Mouse (Mus musculus): Measurements from ENCODE around the gene Sema6b. TPM values are rescaled to one million over a fixed set of nuclear protein-coding genes. Genes with fewer than 3 reads are reported as not detected.

Sema6b gene
- polyA plus RNA-seq, 1 experiment from 2014 or later = 4.3 TPM

DNA sequence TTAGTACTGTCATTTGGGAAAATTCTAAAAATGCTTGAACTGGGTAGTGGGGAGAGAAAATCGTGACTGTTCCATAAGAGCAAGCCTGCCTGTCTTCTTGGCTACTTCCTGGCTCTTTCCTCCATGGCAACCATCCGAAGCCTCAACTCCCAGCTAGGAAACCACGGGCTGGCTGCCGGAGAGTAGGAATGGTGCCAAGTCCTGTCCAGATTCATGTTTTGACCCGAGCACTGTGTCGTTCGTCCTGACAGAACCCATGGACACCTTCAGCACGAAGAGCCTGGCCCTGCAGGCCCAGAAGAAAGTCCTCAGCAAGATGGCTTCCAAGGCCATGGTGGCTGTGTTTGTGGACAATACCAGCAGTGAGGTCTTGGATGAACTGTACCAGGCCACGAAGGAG lies 31.3 kb upstream of the Sema6b start:
- Histone ChIP-seq H3K27ac (replicated peaks; ENCODE audit: low read depth, low read length) (no peak overlapping the region), H3K9ac (ENCODE audit: low read depth, low read length) (peak overlapping the region; percentile 37; the same call in 1 of the 2 replicates), H3K36me3 (ENCODE audit: control insufficient read depth, insufficient read depth, low read length) (peaks cover 10% of the 10 kb centered on the region), H3K27me3 (replicated peaks; ENCODE audit: control insufficient read depth, insufficient read depth, low read length) (no peaks in the 10 kb centered on the region), H3K4me1 (ENCODE audit: control insufficient read depth, insufficient read depth, low read length) (peaks cover 2% of the 10 kb centered on the region; the same call in 1 of the 2 replicates), H3K4me2 (ENCODE audit: low read depth, low read length) (no peak overlapping the region), H3K9me3 (ENCODE audit: control insufficient read depth, low read length) (no peaks in the 10 kb centered on the region), H3K4me3 (ENCODE audit: low read depth, low read length) (no peak overlapping the region)
- ATAC-seq (ENCODE audit: low read depth) (no peak), DNase-seq (ENCODE audit: low spot score) (no peak)
- 76% methylated on average over 9 of the region's 9 CpGs for WGBS

DNA sequence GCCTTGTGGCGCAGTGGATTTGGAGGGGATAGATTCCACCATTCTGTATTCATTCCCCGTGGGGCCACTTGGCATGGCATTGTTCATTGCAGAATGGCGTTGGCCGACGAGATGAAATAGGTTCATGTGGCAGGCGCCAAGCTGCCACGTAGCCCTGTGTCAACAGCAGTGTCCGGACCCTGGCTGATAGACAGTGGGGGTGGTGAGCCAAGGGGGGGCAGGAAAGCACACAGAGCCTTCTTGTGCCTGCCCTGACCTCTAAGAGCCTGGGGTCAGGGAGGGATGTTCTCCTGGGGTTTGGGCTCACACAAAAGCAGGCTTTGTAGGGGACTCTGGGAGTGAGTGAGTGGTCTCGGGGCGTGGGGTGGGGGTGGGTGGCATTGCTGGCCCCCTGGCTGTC lies 30.5 kb upstream of the Sema6b start:
- Histone ChIP-seq H3K9me3 (ENCODE audit: control insufficient read depth, low read length) (no peaks in the 10 kb centered on the region), H3K4me2 (ENCODE audit: low read depth, low read length) (no peak overlapping the region), H3K9ac (ENCODE audit: low read depth, low read length) (peak overlapping the region; percentile 37; the same call in 1 of the 2 replicates), H3K4me3 (ENCODE audit: low read depth, low read length) (no peak overlapping the region), H3K4me1 (ENCODE audit: control insufficient read depth, insufficient read depth, low read length) (peaks cover 2% of the 10 kb centered on the region; the same call in 1 of the 2 replicates), H3K27me3 (replicated peaks; ENCODE audit: control insufficient read depth, insufficient read depth, low read length) (no peaks in the 10 kb centered on the region), H3K27ac (replicated peaks; ENCODE audit: low read depth, low read length) (peak overlapping the region; percentile 39; the same call in 1 of the 2 replicates), H3K36me3 (ENCODE audit: control insufficient read depth, insufficient read depth, low read length) (0 out of 2 replicates have a peak, but pooled peaks cover 4% of the 10 kb centered on the region)
- DNase-seq (ENCODE audit: low spot score) (peak; percentile 31), ATAC-seq (ENCODE audit: low read depth) (peak; percentile 13; the same call in 1 of the 2 replicates)
- 30% methylated on average over 8 of the region's 10 CpGs for WGBS

DNA sequence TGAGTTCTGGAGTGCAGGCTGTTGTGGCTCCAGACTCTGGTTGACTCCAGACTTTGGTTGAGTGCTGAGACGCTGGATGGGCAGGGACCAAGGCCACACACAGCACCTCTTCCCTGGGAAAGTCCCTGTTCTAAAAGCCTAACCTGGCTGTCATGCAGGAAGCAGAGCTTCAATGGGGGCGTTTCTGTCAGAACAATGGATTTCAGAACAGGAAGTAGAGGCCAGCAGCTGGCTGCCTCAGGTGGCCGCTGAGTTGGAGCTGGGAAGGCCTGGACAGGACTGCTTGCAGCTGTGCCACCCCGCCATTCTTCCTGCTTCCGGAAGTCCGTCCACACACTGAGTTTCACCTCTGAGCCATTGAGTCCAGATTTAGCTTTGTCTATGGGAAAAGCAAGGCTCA lies 29.7 kb upstream of the Sema6b start:
- peak overlapping the region; percentile 39; the same call in 1 of the 2 replicates for H3K27ac ChIP-seq (replicated peaks; ENCODE audit: low read depth, low read length)
- ATAC-seq (ENCODE audit: low read depth) (no peak), DNase-seq (ENCODE audit: low spot score) (peak; percentile 50)
- H3K4me3 ChIP-seq (ENCODE audit: low read depth, low read length) = no peak overlapping the region
- no peaks in the 10 kb centered on the region for H3K36me3 ChIP-seq (ENCODE audit: control insufficient read depth, insufficient read depth, low read length)
- H3K4me1 ChIP-seq (ENCODE audit: control insufficient read depth, insufficient read depth, low read length) = peaks cover 2% of the 10 kb centered on the region; the same call in 1 of the 2 replicates
- H3K9ac ChIP-seq (ENCODE audit: low read depth, low read length) = peak overlapping the region; percentile 35; the same call in 1 of the 2 replicates
- no peaks in the 10 kb centered on the region for H3K27me3 ChIP-seq (replicated peaks; ENCODE audit: control insufficient read depth, insufficient read depth, low read length)
- WGBS = 48% methylated on average over 6 of the region's 6 CpGs
- H3K4me2 ChIP-seq (ENCODE audit: low read depth, low read length) = no peak overlapping the region
- H3K9me3 ChIP-seq (ENCODE audit: control insufficient read depth, low read length) = no peaks in the 10 kb centered on the region

DNA sequence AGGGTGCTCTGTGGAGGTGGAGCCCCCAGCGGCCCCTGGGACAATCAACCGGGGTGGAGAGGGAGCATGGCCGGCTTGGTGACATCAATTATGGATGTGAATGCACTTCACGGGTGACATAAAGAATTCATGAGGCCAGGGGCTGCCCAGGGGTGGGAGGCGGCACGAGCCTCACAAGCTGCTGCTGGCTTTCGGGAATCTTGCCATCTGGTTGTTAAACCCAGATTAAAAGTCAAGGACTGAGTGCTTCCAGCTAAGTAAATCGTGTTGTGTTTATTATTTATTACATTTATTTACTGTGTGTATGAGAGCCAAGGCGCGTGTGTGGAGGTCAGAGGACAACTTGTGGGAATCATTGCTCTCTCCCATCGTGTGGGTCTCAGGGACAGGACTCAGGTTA lies 25.5 kb upstream of the Sema6b start:
- ATAC-seq (ENCODE audit: low read depth) (no peak), DNase-seq (ENCODE audit: low spot score) (no peak)
- H3K9ac ChIP-seq (ENCODE audit: low read depth, low read length) = no peak overlapping the region
- no peaks in the 10 kb centered on the region; the same call in 1 of the 2 replicates for H3K27me3 ChIP-seq (replicated peaks; ENCODE audit: control insufficient read depth, insufficient read depth, low read length)
- H3K4me1 ChIP-seq (ENCODE audit: control insufficient read depth, insufficient read depth, low read length) = peaks cover 9% of the 10 kb centered on the region; the same call in 1 of the 2 replicates
- H3K9me3 ChIP-seq (ENCODE audit: control insufficient read depth, low read length) = no peaks in the 10 kb centered on the region
- no peaks in the 10 kb centered on the region for H3K36me3 ChIP-seq (ENCODE audit: control insufficient read depth, insufficient read depth, low read length)
- no peak overlapping the region for H3K4me3 ChIP-seq (ENCODE audit: low read depth, low read length)
- H3K27ac ChIP-seq (replicated peaks; ENCODE audit: low read depth, low read length) = no peak overlapping the region
- no peak overlapping the region for H3K4me2 ChIP-seq (ENCODE audit: low read depth, low read length)
- 75% methylated on average over 11 of the region's 11 CpGs for WGBS

DNA sequence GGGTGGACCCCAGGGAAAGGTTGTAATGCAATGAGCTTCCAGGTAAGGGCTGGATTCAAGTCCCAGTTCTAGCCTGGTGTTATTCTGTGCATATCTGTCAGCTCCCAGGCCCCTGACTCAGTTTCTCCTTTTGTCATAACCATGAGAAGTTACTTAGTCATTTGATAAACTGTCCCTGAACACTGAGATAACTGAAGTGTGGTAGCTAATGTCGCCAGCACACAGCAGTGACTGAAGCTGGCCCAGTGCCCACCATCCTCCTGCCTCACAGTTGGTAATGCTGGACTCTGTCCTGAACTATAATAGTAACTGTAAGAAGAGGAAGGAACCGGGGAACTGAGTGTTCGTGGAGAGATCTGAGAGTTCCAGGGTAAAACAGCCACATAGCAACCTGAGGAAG lies 24.4 kb upstream of the Sema6b start:
- no peaks in the 10 kb centered on the region for H3K9me3 ChIP-seq (ENCODE audit: control insufficient read depth, low read length)
- 0 out of 2 replicates have a peak, but pooled peaks cover 6% of the 10 kb centered on the region for H3K4me1 ChIP-seq (ENCODE audit: control insufficient read depth, insufficient read depth, low read length)
- no peak for DNase-seq (ENCODE audit: low spot score)
- no peak overlapping the region for H3K4me2 ChIP-seq (ENCODE audit: low read depth, low read length)
- ATAC-seq (ENCODE audit: low read depth) = no peak
- no peaks in the 10 kb centered on the region; the same call in 1 of the 2 replicates for H3K27me3 ChIP-seq (replicated peaks; ENCODE audit: control insufficient read depth, insufficient read depth, low read length)
- WGBS = 87% methylated on average over 3 of the region's 3 CpGs
- H3K4me3 ChIP-seq (ENCODE audit: low read depth, low read length) = no peak overlapping the region
- H3K9ac ChIP-seq (ENCODE audit: low read depth, low read length) = no peak overlapping the region
- H3K27ac ChIP-seq (replicated peaks; ENCODE audit: low read depth, low read length) = no peak overlapping the region
- H3K36me3 ChIP-seq (ENCODE audit: control insufficient read depth, insufficient read depth, low read length) = no peaks in the 10 kb centered on the region

DNA sequence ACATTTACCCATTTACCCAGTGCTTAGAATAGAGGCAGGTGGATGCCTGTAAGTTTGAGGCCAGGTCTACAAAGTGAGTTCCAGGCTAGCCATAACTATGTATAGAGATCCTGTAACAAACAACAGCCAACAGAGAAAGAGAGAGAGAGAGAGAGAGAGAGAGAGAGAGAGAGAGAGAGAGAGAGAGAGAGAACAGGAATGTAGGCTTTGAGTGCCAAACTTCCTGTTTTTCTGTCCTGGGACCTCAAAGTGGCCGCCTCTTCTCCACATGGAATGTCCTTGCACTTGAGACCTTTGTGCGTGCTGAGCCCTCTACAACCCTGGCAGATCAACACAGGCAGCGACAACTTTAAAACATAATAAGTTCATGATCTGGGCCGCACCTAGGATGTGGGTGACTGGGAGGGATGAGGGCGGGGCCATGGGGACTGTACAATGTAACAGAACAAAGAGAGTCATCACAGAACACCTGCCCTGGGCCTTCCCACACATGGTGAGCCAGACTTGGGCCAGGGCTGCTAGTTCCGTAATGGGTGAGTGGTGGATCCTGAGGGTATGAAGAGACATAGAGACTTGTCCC lies 23.5 kb upstream of the Sema6b start:
- WGBS = 78% methylated on average over 6 of the region's 6 CpGs
- Histone ChIP-seq H3K4me3 (ENCODE audit: low read depth, low read length) (no peak overlapping the region), H3K4me2 (ENCODE audit: low read depth, low read length) (peak overlapping the region; percentile 68; the same call in 1 of the 2 replicates), H3K27ac (replicated peaks; ENCODE audit: low read depth, low read length) (no peak overlapping the region), H3K9ac (ENCODE audit: low read depth, low read length) (no peak overlapping the region), H3K9me3 (ENCODE audit: control insufficient read depth, low read length) (no peaks in the 10 kb centered on the region), H3K27me3 (replicated peaks; ENCODE audit: control insufficient read depth, insufficient read depth, low read length) (no peaks in the 10 kb centered on the region; the same call in 1 of the 2 replicates), H3K36me3 (ENCODE audit: control insufficient read depth, insufficient read depth, low read length) (no peaks in the 10 kb centered on the region), H3K4me1 (ENCODE audit: control insufficient read depth, insufficient read depth, low read length) (0 out of 2 replicates have a peak, but pooled peaks cover 6% of the 10 kb centered on the region)
- ATAC-seq (ENCODE audit: low read depth) (no peak), DNase-seq (ENCODE audit: low spot score) (no peak)

DNA sequence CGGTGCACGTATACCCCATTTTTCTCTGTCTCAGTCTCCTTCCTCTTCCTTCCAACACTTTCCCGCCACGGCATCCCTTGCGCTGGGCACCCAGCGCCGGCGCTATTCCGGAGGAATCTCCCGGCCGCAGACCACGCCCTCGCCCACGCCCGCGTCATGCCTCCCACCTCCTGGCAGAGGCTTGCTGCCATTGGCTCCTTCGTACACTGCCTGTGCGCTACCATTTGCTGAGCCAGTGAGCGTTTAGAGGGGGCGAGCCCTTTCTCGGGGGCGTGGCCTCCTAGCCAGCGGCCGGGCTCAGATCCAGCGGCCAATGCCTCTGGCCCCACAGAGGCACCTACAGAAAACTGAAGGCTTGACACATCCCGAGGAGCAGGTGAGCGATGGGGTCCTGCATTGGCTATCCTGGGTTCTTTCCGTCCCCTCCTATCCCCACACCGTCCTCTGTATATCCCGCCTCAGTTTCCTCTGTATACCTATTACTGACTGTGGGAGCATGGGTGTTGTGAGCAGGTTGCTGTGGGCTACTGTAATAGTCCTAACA lies 22.2 kb upstream of the Sema6b start, which contains the start of gene Tnfaip8l1:
TSS of gene Tnfaip8l1 (plus strand) at position 247 of the 544 bp plus-strand sequence.
- H3K9ac ChIP-seq (ENCODE audit: low read depth, low read length) = peak within 1 kb of the TSS; percentile 61
- WGBS = 2% methylated on average over 30 of the region's 30 CpGs
- no peak within 1 kb of the TSS; the same call in 1 of the 2 replicates for H3K27ac ChIP-seq (replicated peaks; ENCODE audit: low read depth, low read length)
- H3K9me3 ChIP-seq (ENCODE audit: control insufficient read depth, low read length) = no peaks in the 10 kb centered on the region
- peaks cover 10% of the 10 kb centered on the region; the same call in 1 of the 2 replicates for H3K27me3 ChIP-seq (replicated peaks; ENCODE audit: control insufficient read depth, insufficient read depth, low read length)
- ATAC-seq (ENCODE audit: low read depth) = peak; percentile 99
- DNase-seq (ENCODE audit: low spot score) = peak; percentile 97
- 0 out of 2 replicates have a peak, but pooled peaks cover 6% of the 10 kb centered on the region for H3K4me1 ChIP-seq (ENCODE audit: control insufficient read depth, insufficient read depth, low read length)
- H3K4me2 ChIP-seq (ENCODE audit: low read depth, low read length) = peak within 1 kb of the TSS; percentile 68
- no peaks in the 10 kb centered on the region for H3K36me3 ChIP-seq (ENCODE audit: control insufficient read depth, insufficient read depth, low read length)
- peak within 1 kb of the TSS; percentile 50 for H3K4me3 ChIP-seq (ENCODE audit: low read depth, low read length)

DNA sequence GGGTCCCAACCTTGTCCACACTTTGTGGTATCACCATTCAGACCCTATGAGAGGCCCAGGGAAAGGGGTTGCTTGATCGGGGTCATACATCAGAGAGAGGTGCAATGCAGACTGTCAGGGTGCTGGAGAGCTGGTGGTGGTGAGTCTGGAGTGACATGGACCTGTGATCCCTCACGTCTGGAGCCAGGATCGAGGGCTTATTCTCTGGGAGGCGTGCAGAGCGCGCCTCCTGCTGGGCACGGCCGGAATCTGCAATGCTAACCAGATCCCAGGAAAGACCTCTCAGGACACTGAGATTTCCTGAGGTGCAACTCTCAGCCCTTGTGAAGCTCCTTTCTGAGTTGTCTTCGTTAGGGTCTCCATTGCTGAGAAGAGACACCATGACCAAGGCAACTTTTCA lies 19.6 kb upstream of the Sema6b start:
- ATAC-seq (ENCODE audit: low read depth) = no peak
- H3K9ac ChIP-seq (ENCODE audit: low read depth, low read length) = 0 out of 2 replicates have a peak overlapping the region, but pooled peaks have one; percentile 1
- H3K9me3 ChIP-seq (ENCODE audit: control insufficient read depth, low read length) = no peaks in the 10 kb centered on the region
- H3K4me2 ChIP-seq (ENCODE audit: low read depth, low read length) = no peak overlapping the region
- H3K36me3 ChIP-seq (ENCODE audit: control insufficient read depth, insufficient read depth, low read length) = no peaks in the 10 kb centered on the region
- no peak overlapping the region for H3K4me3 ChIP-seq (ENCODE audit: low read depth, low read length)
- peak; percentile 69 for DNase-seq (ENCODE audit: low spot score)
- peaks cover 11% of the 10 kb centered on the region for H3K27me3 ChIP-seq (replicated peaks; ENCODE audit: control insufficient read depth, insufficient read depth, low read length)
- WGBS = under 1% methylated on average over 9 of the region's 9 CpGs
- H3K4me1 ChIP-seq (ENCODE audit: control insufficient read depth, insufficient read depth, low read length) = 0 out of 2 replicates have a peak, but pooled peaks cover 6% of the 10 kb centered on the region
- H3K27ac ChIP-seq (replicated peaks; ENCODE audit: low read depth, low read length) = no peak overlapping the region

Data from embryonic facial prominence, embryonic 14.5 days (tissue).